Mouse (Mus musculus) C2C12 (cell line): Measurements from ENCODE around the gene Cdk5rap3. TPM values are rescaled to one million over a fixed set of nuclear protein-coding genes. Genes with fewer than 3 reads are reported as not detected.

Source experiments
- H3K27me3 ChIP-seq: one replicate; pipeline ENCODE4 v1.6.1; 2011; ENCODE audit not compliant: control insufficient read depth, insufficient read depth, insufficient read length
- H3K36me3 ChIP-seq: one replicate; pipeline ENCODE4 v1.6.1; 2011; ENCODE audit not compliant: control insufficient read depth, insufficient read depth
- H3K4me3 ChIP-seq: one replicate; pipeline ENCODE4 v1.5.1; 2011; ENCODE audit warnings: mild to moderate bottlenecking, control low read depth; ENCODE audit not compliant: poor library complexity, insufficient read depth, severe bottlenecking
- H3K79me2 ChIP-seq: one replicate; pipeline ENCODE4 v1.6.1; 2011; ENCODE audit not compliant: control insufficient read depth, insufficient read depth
- H3K79me3 ChIP-seq: one replicate; pipeline ENCODE4 v1.6.1; 2011; ENCODE audit warnings: low read depth, control low read depth
- H3ac ChIP-seq: one replicate; pipeline ENCODE3; 2011; ENCODE audit warnings: low read depth; ENCODE audit not compliant: control insufficient read depth, insufficient read length
- CEBPB ChIP-seq: IDR thresholded peaks from one replicate; pipeline ENCODE4 v1.6.1; 2011; ENCODE audit warnings: low read depth, mild to moderate bottlenecking, control low read depth, moderate library complexity
- CTCF ChIP-seq: IDR thresholded peaks from one replicate; pipeline ENCODE4 v1.5.1; 2011; ENCODE audit not compliant: control insufficient read depth, insufficient read depth, insufficient read length
- FOSL1 ChIP-seq: IDR thresholded peaks from one replicate; pipeline ENCODE4 v1.8.0; 2011; ENCODE audit warnings: mild to moderate bottlenecking, low read length; ENCODE audit not compliant: poor library complexity, insufficient read depth, severe bottlenecking
- MAX ChIP-seq: IDR thresholded peaks from one replicate; pipeline ENCODE4 v1.6.1; 2011; ENCODE audit warnings: mild to moderate bottlenecking, control low read depth
- MYOD1 ChIP-seq: IDR thresholded peaks from one replicate; pipeline ENCODE4 v1.6.1; 2011; ENCODE audit warnings: low read depth; ENCODE audit not compliant: control insufficient read depth, insufficient read length
- MYOG ChIP-seq: IDR thresholded peaks from one replicate; pipeline ENCODE4 v1.6.1; 2011; ENCODE audit not compliant: control insufficient read depth, insufficient read length; ENCODE audit errors: extremely low read depth
- USF1 ChIP-seq: IDR thresholded peaks from one replicate; pipeline ENCODE4 v1.6.1; 2011; ENCODE audit warnings: low read depth, mild to moderate bottlenecking, control low read depth, moderate library complexity
- polyA plus RNA-seq: library from polyadenylated mRNA; unstranded; fragments of >200 nt; fragmentation: generic; extraction: Trizol; gene quantifications from one replicate; pipeline ENCODE4 v1.2.1, GENCODE M21; 2012; ENCODE audit warnings: missing spikeins

The Cdk5rap3 gene
- polyA plus RNA-seq, 1 experiment: 33.1 TPM

DNA sequence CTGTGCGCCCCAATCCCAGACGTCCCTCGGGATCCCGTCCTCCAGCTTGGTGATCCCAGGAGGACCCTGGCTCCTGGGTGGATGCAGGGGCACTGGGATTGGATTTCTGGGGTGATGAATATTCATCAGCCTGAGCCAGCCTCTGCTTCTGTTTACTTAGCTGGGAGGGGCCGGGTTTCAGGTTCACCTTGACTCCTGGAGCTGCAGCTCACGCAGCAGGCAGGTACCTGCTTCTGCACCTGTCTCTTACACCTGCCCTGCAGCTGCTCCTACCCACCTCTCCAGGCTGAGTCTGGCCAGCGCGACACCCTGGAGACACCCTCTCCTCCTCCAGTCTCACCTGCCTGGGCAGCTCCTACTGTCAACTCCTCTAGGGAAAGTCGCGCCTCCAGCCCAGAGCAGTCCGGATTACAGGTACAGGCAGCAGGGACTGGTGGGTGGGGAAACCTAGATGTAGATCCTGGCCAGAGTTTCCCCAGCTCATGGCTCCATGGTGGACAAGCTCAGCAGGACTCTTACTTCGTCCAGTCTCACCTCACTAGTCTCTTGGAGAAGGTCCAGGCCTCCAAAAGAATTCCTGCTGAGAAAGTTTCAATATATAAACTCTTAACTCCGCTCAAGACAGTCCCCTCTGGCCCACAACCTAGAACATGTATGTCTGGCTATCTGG lies 12.9 kb upstream of the Cdk5rap3 start:
- H3K79me3 ChIP-seq: no peaks in the 10 kb centered on the region
- H3K79me2 ChIP-seq: no peaks in the 10 kb centered on the region
- H3K36me3 ChIP-seq: no peaks in the 10 kb centered on the region
- TF ChIP-seq MYOG: no peak
- no peak for TF ChIP-seq CEBPB
- TF ChIP-seq FOSL1: no peak
- TF ChIP-seq MAX: no peak
- TF ChIP-seq MYOD1: no peak
- no peak for TF ChIP-seq USF1
- no peak for TF ChIP-seq CTCF
- H3K4me3 ChIP-seq: no peak overlapping the region
- no peak overlapping the region for H3ac ChIP-seq
- peaks cover 14% of the 10 kb centered on the region for H3K27me3 ChIP-seq

DNA sequence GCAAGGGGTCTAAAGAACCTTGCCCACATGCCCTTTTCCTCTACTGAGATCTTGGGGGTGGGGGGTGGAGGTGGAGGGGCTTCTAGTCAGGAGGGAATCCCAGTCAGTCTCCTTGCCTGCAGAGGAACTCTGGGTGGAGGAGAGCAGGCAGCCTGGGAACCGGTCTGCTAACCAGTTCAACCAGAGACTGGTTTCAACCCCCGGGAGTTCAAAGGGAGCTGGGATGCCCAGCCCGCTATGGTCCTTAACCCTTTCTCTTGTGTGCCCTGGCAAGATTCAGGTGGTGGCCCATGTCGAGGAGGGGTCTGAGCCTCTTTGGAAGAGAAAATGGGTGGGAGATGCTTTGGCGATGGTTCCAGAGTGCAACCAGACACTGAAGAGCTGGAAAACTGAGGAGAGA lies 12.4 kb upstream of the Cdk5rap3 start:
- Histone ChIP-seq H3K4me3 (no peak overlapping the region), H3K79me3 (no peaks in the 10 kb centered on the region), H3ac (no peak overlapping the region), H3K36me3 (no peaks in the 10 kb centered on the region), H3K79me2 (no peaks in the 10 kb centered on the region), H3K27me3 (peaks cover 14% of the 10 kb centered on the region)
- TF ChIP-seq MYOD1 (no peak), MYOG (no peak), CEBPB (no peak), MAX (no peak), USF1 (no peak), CTCF (no peak)

DNA sequence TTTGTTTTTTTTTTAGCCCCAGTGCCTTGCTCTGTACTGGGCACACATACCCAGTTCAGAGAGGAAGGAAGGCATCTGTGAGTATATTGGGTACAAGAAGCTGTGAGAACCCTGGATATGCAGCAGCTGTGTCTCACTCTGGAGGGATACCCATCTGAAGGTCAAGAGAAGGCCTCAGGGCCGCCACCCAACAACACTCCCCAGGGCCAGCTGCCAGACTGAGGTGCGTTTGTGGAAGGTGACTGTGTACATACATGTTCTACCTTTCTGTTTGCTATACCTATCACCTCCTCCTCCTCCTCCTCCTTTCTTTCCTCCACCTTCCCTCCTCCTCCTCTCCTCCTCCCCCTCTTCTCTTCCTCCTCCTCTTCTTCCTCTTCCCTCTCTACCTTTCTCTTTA lies 11.8 kb upstream of the Cdk5rap3 start, which contains the start of gene Prr15l:
Prr15l (plus strand) TSS at position 17 of the 400 bp plus-strand sequence.
- no peaks in the 10 kb centered on the region for H3K36me3 ChIP-seq
- H3K79me2 ChIP-seq: no peaks in the 10 kb centered on the region
- H3K27me3 ChIP-seq: peaks cover 14% of the 10 kb centered on the region
- no peaks in the 10 kb centered on the region for H3K79me3 ChIP-seq
- TF ChIP-seq CEBPB (no peak), FOSL1 (no peak), USF1 (no peak), MYOD1 (no peak), MAX (no peak)
- H3K4me3 ChIP-seq: no peak within 1 kb of the TSS
- H3ac ChIP-seq: no peak within 1 kb of the TSS

DNA sequence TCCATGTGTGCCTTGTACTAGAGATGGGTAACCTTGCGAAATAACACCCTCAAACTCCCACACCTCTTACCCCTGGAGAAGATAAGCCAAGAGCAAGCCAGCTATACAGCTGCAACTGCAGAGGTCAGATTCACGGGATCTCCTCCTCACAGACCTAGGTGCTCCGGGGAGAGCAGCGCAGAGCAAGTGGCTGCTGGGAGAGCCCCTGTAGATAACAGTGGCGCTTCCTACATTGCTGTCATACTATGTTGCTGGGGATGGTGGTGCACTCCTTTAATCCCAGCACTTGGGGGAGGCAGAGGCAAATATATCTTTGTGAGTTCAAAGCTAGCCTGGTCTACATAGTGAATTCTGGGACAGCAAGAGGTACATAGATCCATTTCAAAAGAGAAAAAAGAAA lies 10.3 kb upstream of the Cdk5rap3 start:
- Histone ChIP-seq H3K27me3 (peaks cover 12% of the 10 kb centered on the region), H3K36me3 (no peaks in the 10 kb centered on the region), H3ac (no peak overlapping the region), H3K79me2 (no peaks in the 10 kb centered on the region), H3K4me3 (no peak overlapping the region), H3K79me3 (no peaks in the 10 kb centered on the region)
- TF ChIP-seq FOSL1: no peak
- TF ChIP-seq MYOG: no peak
- TF ChIP-seq CEBPB: no peak
- no peak for TF ChIP-seq USF1

DNA sequence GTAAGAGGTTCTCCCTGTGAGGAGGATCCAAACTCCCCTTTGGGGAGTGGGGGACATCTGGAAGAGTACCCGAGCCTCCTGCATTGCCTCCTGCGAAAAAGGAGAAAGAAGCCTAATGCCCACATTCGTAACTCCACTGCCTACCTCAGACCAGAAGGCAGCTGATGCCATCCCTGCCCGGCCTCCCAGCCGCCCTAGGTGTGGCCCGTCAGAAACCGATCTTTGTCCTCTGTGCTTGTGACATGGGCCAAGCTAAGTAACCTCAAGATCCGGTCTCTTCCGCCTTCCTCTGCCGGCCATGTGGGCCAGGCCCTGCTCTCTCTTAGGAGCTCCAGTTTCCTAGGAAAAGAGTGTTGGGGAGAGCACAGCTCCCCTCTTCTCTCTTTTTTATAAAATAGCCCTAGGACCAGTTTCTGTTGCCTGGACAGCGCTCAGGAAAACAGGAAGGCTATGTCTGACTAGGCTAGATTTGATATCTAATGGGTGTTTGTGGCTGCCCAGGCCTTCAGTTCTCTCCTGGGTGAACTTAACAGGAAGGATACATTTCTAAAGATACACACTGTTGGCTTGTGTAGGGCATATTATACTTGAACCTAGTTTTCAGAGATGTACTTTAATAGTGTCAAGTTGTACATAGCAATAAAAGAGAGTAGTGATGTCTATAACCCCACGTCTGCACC lies 9.3 kb upstream of the Cdk5rap3 start:
- H3K27me3 ChIP-seq: peaks cover 10% of the 10 kb centered on the region
- TF ChIP-seq MAX (no peak), CEBPB (no peak), MYOG (no peak), CTCF (no peak), MYOD1 (no peak), USF1 (no peak), FOSL1 (no peak)
- H3K36me3 ChIP-seq: no peaks in the 10 kb centered on the region
- no peaks in the 10 kb centered on the region for H3K79me2 ChIP-seq
- no peak overlapping the region for H3K4me3 ChIP-seq
- no peak overlapping the region for H3ac ChIP-seq
- H3K79me3 ChIP-seq: no peaks in the 10 kb centered on the region

DNA sequence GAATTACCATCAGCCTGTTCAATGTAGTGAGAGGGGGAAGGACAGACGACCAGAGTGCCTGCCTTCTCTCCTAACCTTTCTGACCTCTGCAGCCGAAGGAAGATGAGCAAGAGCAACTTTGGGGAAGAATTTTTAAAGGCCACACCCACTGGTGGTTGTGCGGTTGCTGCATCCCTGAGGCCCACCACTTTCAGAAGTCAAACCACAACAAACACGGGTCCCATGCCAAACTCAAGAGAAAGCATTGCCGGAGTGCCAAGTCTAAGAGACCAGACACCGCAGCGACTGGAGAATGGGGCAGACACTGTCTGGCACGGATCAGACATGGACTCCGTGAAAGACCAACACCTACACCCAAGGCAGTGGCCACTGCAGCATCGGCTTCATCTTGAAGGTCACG lies 8.6 kb upstream of the Cdk5rap3 start:
- Histone ChIP-seq H3K27me3 (peaks cover 10% of the 10 kb centered on the region), H3ac (no peak overlapping the region), H3K79me2 (no peaks in the 10 kb centered on the region), H3K36me3 (no peaks in the 10 kb centered on the region), H3K79me3 (no peaks in the 10 kb centered on the region), H3K4me3 (no peak overlapping the region)
- TF ChIP-seq MAX (no peak), CTCF (no peak), FOSL1 (no peak), MYOG (no peak), USF1 (no peak), CEBPB (no peak), MYOD1 (no peak)
